Mouse (Mus musculus): ENCODE measurements around the gene Cib1.

Gene Cib1

GRCm38 (mm10) chr7:80232489-80233029 lies at the start of gene Cib1, which contains the start of gene Gdpgp1:
Gene Cib1, minus strand, starts transcription at chr7:80232813.
Gene Gdpgp1, plus strand, starts transcription at chr7:80232865.
- peak; percentile 81 for ATAC-seq (ENCODE audit: insufficient number of reproducible peaks, low FRiP score, low TSS enrichment)

- ATAC-seq (ENCODE audit: insufficient number of reproducible peaks, low FRiP score, low TSS enrichment): no peak
Observed at GRCm38 (mm10) chr7:80281646-80282045, 49.0 kb upstream of the Cib1 start.

GRCm38 (mm10) chr7:80280998-80281397 lies 48.4 kb upstream of the Cib1 start:
- no peak for ATAC-seq (ENCODE audit: insufficient number of reproducible peaks, low FRiP score, low TSS enrichment)

GRCm38 (mm10) chr7:80280032-80280431 lies 47.4 kb upstream of the Cib1 start:
- ATAC-seq (ENCODE audit: insufficient number of reproducible peaks, low FRiP score, low TSS enrichment): no peak

GRCm38 (mm10) chr7:80276374-80276773 lies 43.8 kb upstream of the Cib1 start:
- no peak for ATAC-seq (ENCODE audit: insufficient number of reproducible peaks, low FRiP score, low TSS enrichment)

- no peak for ATAC-seq (ENCODE audit: insufficient number of reproducible peaks, low FRiP score, low TSS enrichment)
Observed at GRCm38 (mm10) chr7:80273456-80273855, 40.8 kb upstream of the Cib1 start.

- ATAC-seq (ENCODE audit: insufficient number of reproducible peaks, low FRiP score, low TSS enrichment): peak; percentile 38; the same call in 1 of the 2 replicates
Observed at GRCm38 (mm10) chr7:80269751-80270255, 37.2 kb upstream of the Cib1 start.

- ATAC-seq (ENCODE audit: insufficient number of reproducible peaks, low FRiP score, low TSS enrichment): peak; percentile 87
Observed at GRCm38 (mm10) chr7:80268897-80269750, 36.5 kb upstream of the Cib1 start, which contains the start of gene Vps33b. Gene Vps33b, plus strand, starts transcription at chr7:80269649.

- ATAC-seq (ENCODE audit: insufficient number of reproducible peaks, low FRiP score, low TSS enrichment): no peak
Observed at GRCm38 (mm10) chr7:80267764-80268163, 35.2 kb upstream of the Cib1 start.

- no peak for ATAC-seq (ENCODE audit: insufficient number of reproducible peaks, low FRiP score, low TSS enrichment)
Observed at GRCm38 (mm10) chr7:80264606-80265005, 32.0 kb upstream of the Cib1 start.

- ATAC-seq (ENCODE audit: insufficient number of reproducible peaks, low FRiP score, low TSS enrichment): 0 out of 2 replicates have a peak, but pooled peaks have one; percentile 10
Observed at GRCm38 (mm10) chr7:80261372-80261990, 28.9 kb upstream of the Cib1 start.

- peak; percentile 85; the same call in 1 of the 2 replicates for ATAC-seq (ENCODE audit: insufficient number of reproducible peaks, low FRiP score, low TSS enrichment)
Observed at GRCm38 (mm10) chr7:80260625-80261371, 28.2 kb upstream of the Cib1 start, which contains the start of gene Ngrn. Gene Ngrn, plus strand, starts transcription at chr7:80261215.

GRCm38 (mm10) chr7:80257706-80258105 lies 25.1 kb upstream of the Cib1 start:
- no peak for ATAC-seq (ENCODE audit: insufficient number of reproducible peaks, low FRiP score, low TSS enrichment)

GRCm38 (mm10) chr7:80255981-80256380 lies 23.4 kb upstream of the Cib1 start:
- ATAC-seq (ENCODE audit: insufficient number of reproducible peaks, low FRiP score, low TSS enrichment): no peak

- ATAC-seq (ENCODE audit: insufficient number of reproducible peaks, low FRiP score, low TSS enrichment): no peak
Observed at GRCm38 (mm10) chr7:80252886-80253285, 20.3 kb upstream of the Cib1 start.

GRCm38 (mm10) chr7:80252437-80252836 lies 19.8 kb upstream of the Cib1 start:
- no peak for ATAC-seq (ENCODE audit: insufficient number of reproducible peaks, low FRiP score, low TSS enrichment)

GRCm38 (mm10) chr7:80246859-80247258 lies 14.2 kb upstream of the Cib1 start:
- ATAC-seq (ENCODE audit: insufficient number of reproducible peaks, low FRiP score, low TSS enrichment): no peak

- peak; percentile 98 for ATAC-seq (ENCODE audit: insufficient number of reproducible peaks, low FRiP score, low TSS enrichment)
Observed at GRCm38 (mm10) chr7:80246148-80246721, 13.6 kb upstream of the Cib1 start, which contains the start of gene Ttll13. Gene Ttll13, plus strand, starts transcription at chr7:80246376.

GRCm38 (mm10) chr7:80244851-80245250 lies 12.2 kb upstream of the Cib1 start:
- ATAC-seq (ENCODE audit: insufficient number of reproducible peaks, low FRiP score, low TSS enrichment): no peak

GRCm38 (mm10) chr7:80241661-80242060 lies 9.0 kb upstream of the Cib1 start:
- no peak for ATAC-seq (ENCODE audit: insufficient number of reproducible peaks, low FRiP score, low TSS enrichment)
